Mouse (Mus musculus) stomach, postnatal 0 days (tissue): ENCODE measurements around the gene Bmp8a.

Experiments used
- CTCF ChIP-seq: IDR thresholded peaks from 2 replicates; pipeline ENCODE4 v1.5.1; 2016; ENCODE audit warnings: antibody characterized with exemption, low read depth, mild to moderate bottlenecking, moderate library complexity
- EP300 ChIP-seq: optimal IDR thresholded peaks from 2 replicates; pipeline ENCODE3; 2016; ENCODE audit warnings: antibody characterized with exemption

DNA sequence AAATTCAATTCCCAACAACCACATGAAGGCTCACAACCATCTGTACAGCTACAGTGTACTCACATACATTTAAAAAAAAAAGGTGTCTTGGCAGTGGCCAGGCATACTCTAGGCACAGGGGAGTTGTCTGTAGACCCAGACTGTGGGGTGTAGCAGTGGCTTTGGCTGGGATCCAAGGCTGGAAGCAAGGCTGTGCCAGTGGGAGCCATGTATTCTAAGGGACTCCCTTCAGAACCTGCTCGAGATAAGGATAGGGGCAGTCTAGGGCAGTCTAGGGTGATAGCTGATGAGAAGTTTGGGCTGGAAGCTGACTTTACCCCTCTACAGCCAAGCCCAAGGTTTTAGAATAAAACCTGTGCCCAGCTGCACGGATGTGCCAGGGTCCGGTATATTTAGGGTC is 17.0 kb downstream of the Bmp8a start:
- TF ChIP-seq CTCF (no peak), EP300 (no peak)
